Mouse (Mus musculus) spleen, postnatal 4 days (tissue): Measurements from ENCODE around the gene Lcp2.

Source experiments
- DNase-seq, 2 experiments: peaks; one replicate each; pipeline ENCODE4 v3.0.0; 2022; ENCODE audit warnings: low spot score in 2 of 2

Lcp2 gene

GRCm38 (mm10) chr11:34047542-34047937 lies 820 bp downstream of the Lcp2 start:
- DNase-seq = no peak

DNA sequence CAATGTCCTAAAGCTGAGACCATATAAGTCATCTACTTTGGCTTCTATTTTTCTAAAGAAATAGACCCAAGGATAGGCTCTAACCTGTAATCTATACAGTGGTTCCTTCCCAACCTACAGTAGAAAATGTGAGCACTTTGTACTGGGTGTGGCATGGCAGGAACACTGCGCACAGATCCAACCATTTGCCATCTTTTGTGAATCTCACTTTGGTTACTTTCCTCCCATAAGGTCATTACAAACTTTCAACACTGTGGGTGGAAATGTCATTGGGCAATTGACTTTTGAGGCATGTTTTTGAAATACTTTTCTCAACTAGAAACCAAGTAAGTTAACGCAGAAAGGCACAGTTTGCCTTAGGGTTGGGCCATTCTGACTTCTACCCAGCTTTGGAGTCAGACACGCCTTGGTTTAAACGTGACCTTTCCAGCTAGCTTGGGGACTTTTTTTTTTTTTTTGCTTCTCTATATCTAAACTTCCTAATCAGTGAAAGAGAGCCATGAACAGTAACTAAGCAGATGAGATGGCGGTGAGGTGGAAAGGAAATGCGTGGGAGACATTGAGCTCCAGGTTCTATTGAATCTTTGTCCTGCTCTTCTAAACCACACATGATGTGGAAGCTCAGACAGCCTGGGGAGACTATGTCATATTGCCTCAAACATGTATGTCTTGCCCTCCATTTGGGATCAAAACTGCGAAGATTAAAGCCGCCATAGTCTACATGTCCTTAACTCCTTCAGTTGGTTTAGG lies 1.8 kb downstream of the Lcp2 start:
- DNase-seq = no peak

- no peak for DNase-seq
Measured at GRCm38 (mm10) chr11:34049125-34049379, 2.3 kb downstream of the Lcp2 start.

- no peak for DNase-seq
Measured at GRCm38 (mm10) chr11:34050063-34050462, 3.3 kb downstream of the Lcp2 start.

- no peak for DNase-seq
Measured at GRCm38 (mm10) chr11:34050643-34051042, 3.9 kb downstream of the Lcp2 start.

GRCm38 (mm10) chr11:34053031-34053818 lies 6.5 kb downstream of the Lcp2 start:
- no peak for DNase-seq

DNA sequence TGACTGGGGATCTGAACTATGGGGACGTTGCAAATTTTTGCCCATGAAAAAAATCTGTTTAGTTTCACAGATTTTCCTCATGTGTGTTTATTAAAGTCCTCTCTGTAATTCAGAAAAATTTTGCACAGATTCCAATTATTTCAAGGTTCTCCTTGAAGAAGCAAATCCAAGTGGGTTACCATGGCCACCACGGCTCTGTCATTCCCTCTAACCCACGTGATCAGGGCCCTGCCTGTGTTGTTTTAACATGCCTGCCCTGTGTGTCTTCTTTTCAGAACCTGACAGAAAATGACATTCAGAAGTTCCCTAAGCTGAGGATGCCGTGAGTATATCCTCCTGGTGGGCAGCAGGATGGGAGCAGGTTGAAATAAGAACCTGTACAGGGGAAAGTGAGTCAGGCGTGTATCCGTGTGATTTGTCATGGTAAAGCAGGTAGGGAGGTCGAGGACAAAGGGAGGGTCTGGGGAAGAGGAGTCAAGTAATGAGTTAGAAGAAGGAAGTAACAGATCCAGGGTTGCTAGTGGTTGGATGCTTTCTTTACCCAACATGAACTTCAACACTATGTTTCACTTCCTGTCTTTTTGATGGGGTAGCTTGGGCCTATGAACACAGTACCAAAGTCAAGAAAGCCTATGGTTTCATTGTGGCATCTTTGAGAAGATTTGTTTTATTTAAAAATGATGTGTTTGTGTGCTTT lies 7.5 kb downstream of the Lcp2 start:
- DNase-seq = no peak

- no peak for DNase-seq
Measured at GRCm38 (mm10) chr11:34056715-34057114, 10.0 kb downstream of the Lcp2 start.

- DNase-seq = no peak
Measured at GRCm38 (mm10) chr11:34058332-34058731, 11.6 kb downstream of the Lcp2 start.

- DNase-seq = no peak
Measured at GRCm38 (mm10) chr11:34058960-34059359, 12.2 kb downstream of the Lcp2 start.

- DNase-seq = no peak
Measured at GRCm38 (mm10) chr11:34061740-34062139, 15.0 kb downstream of the Lcp2 start.

- DNase-seq = no peak
Measured at GRCm38 (mm10) chr11:34063257-34063656, 16.5 kb downstream of the Lcp2 start.

GRCm38 (mm10) chr11:34063702-34064485 lies 17.2 kb downstream of the Lcp2 start:
- peak; percentile 38 to 67 for DNase-seq

GRCm38 (mm10) chr11:34070596-34070995 lies 23.9 kb downstream of the Lcp2 start:
- DNase-seq = no peak

DNA sequence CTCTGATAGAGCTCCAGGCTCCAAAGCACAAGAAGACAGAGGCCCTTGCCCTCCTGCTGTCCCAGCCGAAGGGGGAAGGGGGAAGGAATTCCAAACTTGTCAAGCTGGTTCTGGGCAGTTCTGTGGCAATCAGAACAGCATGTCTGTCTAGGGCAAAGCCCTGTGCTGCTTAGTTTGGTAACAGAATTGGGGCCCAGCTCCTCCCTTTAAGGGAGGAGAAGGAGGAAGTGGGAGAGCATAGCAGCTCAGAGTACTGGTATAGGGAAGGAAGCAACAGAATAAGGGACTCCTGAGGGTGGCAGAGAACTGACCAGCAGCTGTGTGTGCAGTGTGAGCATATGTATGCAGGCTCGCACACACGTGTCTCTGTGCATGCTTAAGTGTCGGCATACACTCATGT lies 25.6 kb downstream of the Lcp2 start:
- DNase-seq = peak; percentile 16 to 60

DNA sequence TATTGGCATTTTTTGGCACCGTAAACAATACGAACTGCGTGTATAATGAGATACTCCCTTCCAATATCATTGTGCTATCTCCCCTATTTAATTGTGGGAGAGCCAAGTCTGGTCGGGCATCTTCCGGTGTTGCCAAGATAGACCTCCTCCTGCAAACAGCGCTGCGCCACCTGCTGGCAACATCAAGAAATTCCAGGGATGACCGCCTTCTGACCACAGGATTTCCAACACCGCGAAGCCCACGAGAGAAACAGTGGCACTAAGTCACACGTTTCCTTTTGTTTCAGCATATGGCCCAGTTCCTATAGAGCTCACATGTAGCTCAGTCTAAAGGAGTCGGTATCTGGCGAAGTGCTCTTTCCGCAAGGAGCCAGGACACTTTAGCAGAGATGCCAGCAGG lies 27.1 kb downstream of the Lcp2 start:
- DNase-seq = peak; percentile 47 to 82

- DNase-seq = no peak
Measured at GRCm38 (mm10) chr11:34077870-34078269, 31.1 kb downstream of the Lcp2 start.

DNA sequence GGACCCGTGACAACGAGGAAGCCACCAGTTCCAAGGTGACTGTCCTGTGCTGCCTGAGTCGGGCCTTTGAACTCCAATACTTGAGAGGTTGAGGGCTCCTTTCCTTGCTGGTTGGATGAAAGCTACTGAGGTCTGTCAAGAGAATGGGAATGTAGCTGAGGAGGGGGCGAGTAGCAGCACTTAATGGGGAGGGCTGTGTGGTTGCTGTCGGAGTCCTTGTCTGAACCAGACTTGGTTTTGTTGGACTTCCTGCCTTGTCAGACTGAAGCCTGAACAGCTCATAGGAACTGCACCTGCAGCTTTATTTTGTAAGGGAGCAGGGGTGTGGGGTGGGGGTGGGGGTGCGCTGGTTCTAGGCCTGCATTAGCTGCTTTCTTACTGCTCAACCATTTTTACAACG lies 31.9 kb downstream of the Lcp2 start:
- DNase-seq = no peak

- no peak for DNase-seq
Measured at GRCm38 (mm10) chr11:34079542-34080464, 33.1 kb downstream of the Lcp2 start.

DNA sequence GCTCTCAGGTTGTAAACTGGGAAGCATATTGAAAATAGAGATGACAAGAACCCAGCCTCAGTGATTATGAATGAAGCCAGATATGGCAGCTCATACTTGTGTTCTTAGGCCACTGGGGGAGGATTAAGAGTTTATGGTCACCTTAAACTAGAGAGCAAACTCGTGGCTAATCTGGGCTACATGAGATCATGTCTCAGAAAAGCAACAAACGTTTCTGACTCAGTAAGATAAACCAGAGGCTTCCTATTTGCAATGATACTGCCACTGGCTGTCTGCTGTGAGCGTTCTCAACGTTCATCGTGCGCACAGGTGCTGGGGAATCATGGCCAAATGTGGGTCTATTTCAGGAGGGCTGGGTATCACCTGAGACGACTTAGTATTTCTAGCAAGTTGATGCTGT lies 37.1 kb downstream of the Lcp2 start:
- no peak for DNase-seq

- no peak for DNase-seq
Measured at GRCm38 (mm10) chr11:34084639-34085038, 37.9 kb downstream of the Lcp2 start.
